Mouse (Mus musculus): ENCODE data around the gene Pbxip1. TPM values are rescaled to one million over a fixed set of nuclear protein-coding genes. Genes with fewer than 3 reads are reported as not detected.

The Pbxip1 gene
- polyA plus RNA-seq, 1 experiment: 36.5 TPM

GRCm38 (mm10) chr3:89418861-89419250 lies 17.6 kb upstream of the Pbxip1 start:
- peaks cover 4% of the 10 kb centered on the region for H3K4me1 ChIP-seq (ENCODE audit: control insufficient read depth, insufficient read depth, insufficient read length, low read length)
- H3K27me3 ChIP-seq (ENCODE audit: control insufficient read depth, insufficient read depth, low read length): no peaks in the 10 kb centered on the region
- H3K4me3 ChIP-seq (ENCODE audit: low read depth, low read length): peak overlapping the region; percentile 72
- TF ChIP-seq CTCF (IDR thresholded peaks at IDR 0.05; ENCODE audit: extremely low read depth, insufficient read length, insufficient replicate concordance, low read depth, low read length) (no peak), POLR2A (IDR thresholded peaks at IDR 0.05; ENCODE audit: low read depth, low read length) (peak; percentile 26; the same call in 1 of the 2 replicates)
- 0% methylated on average over 16 of the region's 16 CpGs for whole genome bisulfite sequencing
- peak overlapping the region; percentile 92 for H3K27ac ChIP-seq (ENCODE audit: insufficient read depth, low read depth, low read length)
- H3K36me3 ChIP-seq (ENCODE audit: control insufficient read depth, insufficient read depth, low read length): peaks cover 8% of the 10 kb centered on the region

- 6% methylated on average over 9 of the region's 9 CpGs for WGBS
- Histone ChIP-seq H3K36me3 (ENCODE audit: control insufficient read depth, insufficient read depth, low read length) (peaks cover 13% of the 10 kb centered on the region), H3K4me1 (ENCODE audit: control insufficient read depth, insufficient read depth, insufficient read length, low read length) (peaks cover 5% of the 10 kb centered on the region), H3K27me3 (ENCODE audit: control insufficient read depth, insufficient read depth, low read length) (no peaks in the 10 kb centered on the region), H3K4me3 (ENCODE audit: low read depth, low read length) (peak overlapping the region; percentile 72), H3K27ac (ENCODE audit: insufficient read depth, low read depth, low read length) (peak overlapping the region; percentile 90)
- TF ChIP-seq POLR2A (IDR thresholded peaks at IDR 0.05; ENCODE audit: low read depth, low read length): no peak; the same call in 1 of the 2 replicates
- no peak for TF ChIP-seq CTCF (IDR thresholded peaks at IDR 0.05; ENCODE audit: extremely low read depth, insufficient read length, insufficient replicate concordance, low read depth, low read length)
These were observed 16.9 kb upstream of the Pbxip1 start for GRCm38 (mm10) chr3:89419571-89419970.

GRCm38 (mm10) chr3:89419981-89420380 lies 16.5 kb upstream of the Pbxip1 start:
- 28% methylated on average over 3 of the region's 3 CpGs for WGBS
- no peak for TF ChIP-seq CTCF (IDR thresholded peaks at IDR 0.05; ENCODE audit: extremely low read depth, insufficient read length, insufficient replicate concordance, low read depth, low read length)
- TF ChIP-seq POLR2A (IDR thresholded peaks at IDR 0.05; ENCODE audit: low read depth, low read length): no peak
- peak overlapping the region; percentile 72 for H3K4me3 ChIP-seq (ENCODE audit: low read depth, low read length)
- H3K27ac ChIP-seq (ENCODE audit: insufficient read depth, low read depth, low read length): peak overlapping the region; percentile 90
- peaks cover 17% of the 10 kb centered on the region for H3K36me3 ChIP-seq (ENCODE audit: control insufficient read depth, insufficient read depth, low read length)
- H3K4me1 ChIP-seq (ENCODE audit: control insufficient read depth, insufficient read depth, insufficient read length, low read length): peaks cover 7% of the 10 kb centered on the region
- H3K27me3 ChIP-seq (ENCODE audit: control insufficient read depth, insufficient read depth, low read length): no peaks in the 10 kb centered on the region

GRCm38 (mm10) chr3:89420421-89420820 lies 16.1 kb upstream of the Pbxip1 start:
- Histone ChIP-seq H3K4me3 (ENCODE audit: low read depth, low read length) (no peak overlapping the region), H3K27ac (ENCODE audit: insufficient read depth, low read depth, low read length) (peak overlapping the region; percentile 64), H3K27me3 (ENCODE audit: control insufficient read depth, insufficient read depth, low read length) (no peaks in the 10 kb centered on the region), H3K4me1 (ENCODE audit: control insufficient read depth, insufficient read depth, insufficient read length, low read length) (peaks cover 7% of the 10 kb centered on the region), H3K36me3 (ENCODE audit: control insufficient read depth, insufficient read depth, low read length) (peaks cover 20% of the 10 kb centered on the region)
- 25% methylated on average over 2 of the region's 2 CpGs for WGBS
- TF ChIP-seq POLR2A (IDR thresholded peaks at IDR 0.05; ENCODE audit: low read depth, low read length) (no peak), CTCF (IDR thresholded peaks at IDR 0.05; ENCODE audit: extremely low read depth, insufficient read length, insufficient replicate concordance, low read depth, low read length) (no peak)

GRCm38 (mm10) chr3:89421002-89421774 lies 15.3 kb upstream of the Pbxip1 start:
- Histone ChIP-seq H3K27ac (ENCODE audit: insufficient read depth, low read depth, low read length) (peak overlapping the region; percentile 64), H3K27me3 (ENCODE audit: control insufficient read depth, insufficient read depth, low read length) (no peaks in the 10 kb centered on the region), H3K4me1 (ENCODE audit: control insufficient read depth, insufficient read depth, insufficient read length, low read length) (peaks cover 7% of the 10 kb centered on the region), H3K4me3 (ENCODE audit: low read depth, low read length) (peak overlapping the region; percentile 52), H3K36me3 (ENCODE audit: control insufficient read depth, insufficient read depth, low read length) (peaks cover 23% of the 10 kb centered on the region)
- TF ChIP-seq CTCF (IDR thresholded peaks at IDR 0.05; ENCODE audit: extremely low read depth, insufficient read length, insufficient replicate concordance, low read depth, low read length): no peak
- peak; percentile 45; the same call in 1 of the 2 replicates for TF ChIP-seq POLR2A (IDR thresholded peaks at IDR 0.05; ENCODE audit: low read depth, low read length)
- WGBS: 30% methylated on average over 11 of the region's 11 CpGs

- no peaks in the 10 kb centered on the region for H3K27me3 ChIP-seq (ENCODE audit: control insufficient read depth, insufficient read depth, low read length)
- peaks cover 27% of the 10 kb centered on the region for H3K36me3 ChIP-seq (ENCODE audit: control insufficient read depth, insufficient read depth, low read length)
- peaks cover 7% of the 10 kb centered on the region for H3K4me1 ChIP-seq (ENCODE audit: control insufficient read depth, insufficient read depth, insufficient read length, low read length)
- WGBS: 54% methylated on average over 22 of the region's 22 CpGs
- H3K27ac ChIP-seq (ENCODE audit: insufficient read depth, low read depth, low read length): no peak overlapping the region
- TF ChIP-seq POLR2A (IDR thresholded peaks at IDR 0.05; ENCODE audit: low read depth, low read length): no peak
- no peak for TF ChIP-seq CTCF (IDR thresholded peaks at IDR 0.05; ENCODE audit: extremely low read depth, insufficient read length, insufficient replicate concordance, low read depth, low read length)
- peak overlapping the region; percentile 52 for H3K4me3 ChIP-seq (ENCODE audit: low read depth, low read length)
These were observed 14.6 kb upstream of the Pbxip1 start for GRCm38 (mm10) chr3:89421810-89422473.
